Mouse (Mus musculus) CH12.LX (cell line): ENCODE measurements at regions not wholly inside any gene's neighbourhood (a gene's known extent, or its start where the extent isn't known, plus 50 kb on each side); places are given as distances from the start of the nearest gene placed in this dataset.

ENCODE experiments used
- DNase-seq: peaks from one replicate; pipeline ENCODE4 v3.0.0-alpha.2; 2013; ENCODE audit errors: extremely low read depth
- H3K27ac ChIP-seq: 2 replicates; pipeline ENCODE4 v1.5.1; 2012; ENCODE audit warnings: low read depth, mild to moderate bottlenecking, control low read depth, moderate library complexity; ENCODE audit not compliant: insufficient read depth
- H3K27me3 ChIP-seq: replicated peaks from 2 replicates; pipeline ENCODE3; 2012; ENCODE audit warnings: inconsistent platforms
- H3K36me3 ChIP-seq, 2 experiments: replicated peaks in 1 of 2; 2 replicates each; pipeline versions ENCODE3 to v1.6.1; 2012; ENCODE audit warnings: inconsistent platforms in 1 of 2, low read length in 1 of 2, mild to moderate bottlenecking in 1 of 2, mixed read lengths in 1 of 2, moderate library complexity in 1 of 2; ENCODE audit not compliant: control insufficient read depth in 1 of 2, insufficient read depth in 1 of 2
- H3K4me1 ChIP-seq, 2 experiments: 2 replicates each; pipeline ENCODE4 v1.6.1; 2012; ENCODE audit warnings: inconsistent platforms in 1 of 2, moderate library complexity in 1 of 2; ENCODE audit not compliant: insufficient read depth in 2 of 2, control insufficient read depth in 1 of 2
- H3K4me2 ChIP-seq: 2 replicates; pipeline ENCODE4 v1.6.1; 2012; ENCODE audit warnings: low read depth, mild to moderate bottlenecking, control low read depth; ENCODE audit not compliant: poor library complexity, insufficient read depth, severe bottlenecking
- H3K4me3 ChIP-seq, 3 experiments: fragments of 150-350 bp in 1 of 3; sonication (generic) in 1 of 3; replicated peaks in 1 of 3; 2 replicates each; pipeline versions ENCODE3 to v1.5.1; 2011 to 2012; ENCODE audit warnings: low read depth in 2 of 3, low read length in 2 of 3, mild to moderate bottlenecking in 2 of 3, moderate library complexity in 2 of 3, control low read depth in 1 of 3, improper control_type of control experiment in 1 of 3, inconsistent platforms in 1 of 3, mixed read lengths in 1 of 3; ENCODE audit not compliant: poor library complexity in 1 of 3
- H3K79me2 ChIP-seq: replicated peaks from 2 replicates; pipeline ENCODE4 v1.6.1; 2012; ENCODE audit warnings: mild to moderate bottlenecking, moderate library complexity; ENCODE audit not compliant: control insufficient read depth, poor library complexity, insufficient read depth, severe bottlenecking; ENCODE audit errors: extremely low read depth
- H3K9ac ChIP-seq: 2 replicates; pipeline ENCODE4 v1.6.1; 2012; ENCODE audit warnings: low read depth, mild to moderate bottlenecking, control low read depth, moderate library complexity; ENCODE audit not compliant: insufficient read depth
- H3K9me3 ChIP-seq: replicated peaks from 2 replicates; pipeline ENCODE3; 2012; ENCODE audit warnings: low read length, inconsistent platforms, mixed read lengths
- BHLHE40 ChIP-seq: IDR thresholded peaks from 2 replicates; pipeline ENCODE4 v1.6.1; 2011; ENCODE audit warnings: mild to moderate bottlenecking, low read depth, low read length, improper control_type of control experiment
- CHD1 ChIP-seq: IDR thresholded peaks from 2 replicates; pipeline ENCODE4 v1.6.1; 2012; ENCODE audit warnings: low read depth, low read length, improper control_type of control experiment, inconsistent platforms
- CTCF ChIP-seq, 2 experiments: IDR thresholded peaks in 1 of 2; conservative IDR thresholded peaks in 1 of 2; 2 replicates each; pipeline ENCODE4 v1.5.1; 2011 to 2012; ENCODE audit warnings: low read depth in 2 of 2, low read length in 2 of 2, improper control_type of control experiment in 1 of 2, inconsistent platforms in 1 of 2, mild to moderate bottlenecking in 1 of 2, moderate library complexity in 1 of 2
- ELF1 ChIP-seq: IDR thresholded peaks from 2 replicates; pipeline ENCODE4 v1.6.1; 2014; ENCODE audit warnings: low read depth, mild to moderate bottlenecking, inconsistent platforms, low read length, improper control_type of control experiment
- EP300 ChIP-seq: IDR thresholded peaks from 2 replicates; pipeline ENCODE4 v1.6.1; 2011; ENCODE audit warnings: low read length, improper control_type of control experiment
- ETS1 ChIP-seq: conservative IDR thresholded peaks from 2 replicates; pipeline ENCODE4 v1.6.1; 2012; ENCODE audit warnings: low read depth, mild to moderate bottlenecking, inconsistent platforms, low read length, improper control_type of control experiment, moderate library complexity
- GABPA ChIP-seq: IDR thresholded peaks from 2 replicates; pipeline ENCODE4 v1.6.1; 2012; ENCODE audit warnings: low read depth, low read length, improper control_type of control experiment, inconsistent platforms; ENCODE audit not compliant: insufficient replicate concordance
- HCFC1 ChIP-seq: IDR thresholded peaks from 2 replicates; pipeline ENCODE4 v1.6.1; 2012; ENCODE audit warnings: low read depth, mild to moderate bottlenecking, inconsistent platforms, low read length, improper control_type of control experiment
- IRF4 ChIP-seq: IDR thresholded peaks from 2 replicates; pipeline ENCODE4 v1.6.1; 2014; ENCODE audit warnings: low read depth, mild to moderate bottlenecking, inconsistent platforms, low read length, improper control_type of control experiment
- MAX ChIP-seq: IDR thresholded peaks from 2 replicates; pipeline ENCODE4 v1.6.1; 2011; ENCODE audit warnings: low read length, improper control_type of control experiment
- MAZ ChIP-seq: IDR thresholded peaks from 2 replicates; pipeline ENCODE4 v1.6.1; 2012; ENCODE audit warnings: low read depth, mild to moderate bottlenecking, inconsistent platforms, low read length, improper control_type of control experiment, moderate library complexity
- NELFE ChIP-seq: IDR thresholded peaks from 2 replicates; pipeline ENCODE4 v1.6.1; 2011; ENCODE audit warnings: low read depth, low read length, improper control_type of control experiment
- PAX5 ChIP-seq: IDR thresholded peaks from 2 replicates; pipeline ENCODE4 v1.6.1; 2012; ENCODE audit warnings: low read length, inconsistent platforms, mixed read lengths
- POLR2A ChIP-seq: IDR thresholded peaks from 2 replicates; pipeline ENCODE4 v1.6.1; 2011; ENCODE audit warnings: low read depth, mild to moderate bottlenecking, improper control_type of control experiment, low read length
- RAD21 ChIP-seq: IDR thresholded peaks from 2 replicates; pipeline ENCODE4 v1.6.1; 2011; ENCODE audit warnings: low read depth, mild to moderate bottlenecking, low read length, improper control_type of control experiment, moderate library complexity
- SIN3A ChIP-seq: IDR thresholded peaks from 2 replicates; pipeline ENCODE4 v1.6.1; 2012; ENCODE audit warnings: low read length, improper control_type of control experiment, inconsistent platforms
- SMC3 ChIP-seq: IDR thresholded peaks from 2 replicates; pipeline ENCODE4 v1.6.1; 2011; ENCODE audit warnings: low read depth, low read length, improper control_type of control experiment
- TCF12 ChIP-seq: IDR thresholded peaks from 2 replicates; pipeline ENCODE4 v1.6.1; 2014; ENCODE audit warnings: low read depth, mild to moderate bottlenecking, inconsistent platforms, low read length, improper control_type of control experiment
- ZKSCAN1 ChIP-seq: IDR thresholded peaks from 2 replicates; pipeline ENCODE4 v1.6.1; 2012; ENCODE audit warnings: low read depth, inconsistent platforms, low read length, improper control_type of control experiment, borderline replicate concordance
- ZMIZ1 ChIP-seq: IDR thresholded peaks from 2 replicates; pipeline ENCODE4 v1.6.1; 2012; ENCODE audit warnings: low read depth, mild to moderate bottlenecking, inconsistent platforms, low read length, improper control_type of control experiment
- dilution Hi-C: fragments of 300-500 bp; cut with MboI; formaldehyde crosslinking; loops from 2 replicates; pipeline ENCODE4 v1.14.3; 2020; ENCODE audit warnings: low sequenced_read_pairs; ENCODE audit not compliant: extremely low pct_unique_long_range_greater_than_20kb, extremely low pct_ligation_motif_present
- in situ Hi-C: fragments of 300-500 bp; cut with MboI; formaldehyde crosslinking; loops from 3 replicates; pipeline ENCODE4 v1.14.3; 2019; ENCODE audit warnings: low sequenced_read_pairs, low pct_ligation_motif_present, low pct_unique_long_range_greater_than_20kb, mixed read lengths

DNA sequence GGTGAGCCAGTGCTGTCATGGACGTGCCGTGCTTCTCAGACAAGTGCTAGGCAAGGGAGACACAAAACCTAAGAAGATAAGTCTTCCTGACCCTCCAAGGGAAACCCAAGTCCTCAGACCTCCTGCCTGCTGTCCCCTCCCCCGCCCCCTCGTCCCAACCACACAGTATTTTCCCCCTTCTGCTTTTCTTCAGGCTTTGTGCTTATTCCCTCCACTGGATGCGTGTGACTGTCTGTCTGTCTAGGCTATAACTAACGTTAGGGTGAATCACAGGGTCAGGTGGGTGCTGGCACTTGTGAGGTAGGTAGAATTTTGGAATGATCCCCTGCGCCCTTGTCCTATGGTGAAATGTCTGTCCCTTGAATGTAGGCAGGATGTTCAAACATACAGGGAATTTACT, 322.9 kb downstream of the Zfp706 start:
- DNase-seq, result no peak
- H3K9ac ChIP-seq, result no peak overlapping the region

GRCm38 (mm10) chr15:36682832-36683231, 324.7 kb downstream of the Zfp706 start:
- Histone ChIP-seq H3K4me1 (peaks cover 5 to 28% of the 10 kb centered on the region in 2 experiments), H3K27ac (no peak overlapping the region), H3K27me3 (no peaks in the 10 kb centered on the region), H3K9me3 (no peaks in the 10 kb centered on the region), H3K36me3 (no peaks in the 10 kb centered on the region), H3K79me2 (no peaks in the 10 kb centered on the region), H3K9ac (no peak overlapping the region), H3K4me2 (no peak overlapping the region), H3K4me3 (no peak overlapping the region)
- dilution Hi-C loops (no loop called here), in situ Hi-C loops (no loop called here)
- no peak for DNase-seq
- TF ChIP-seq ELF1, result no peak
- no peak for TF ChIP-seq PAX5
- TF ChIP-seq IRF4, result peak; percentile 30; the same call in 1 of the 2 replicates

More for the DNA sequence above, 322.9 kb downstream of the Zfp706 start:
- no peak for TF ChIP-seq SMC3
- no peak for TF ChIP-seq CHD1
- no peak for TF ChIP-seq NELFE
- no peak for TF ChIP-seq MAZ
- no peak for TF ChIP-seq TCF12
- TF ChIP-seq GABPA, result no peak
- no peak for TF ChIP-seq BHLHE40
- no peak for TF ChIP-seq RAD21
- TF ChIP-seq ETS1, result no peak
- TF ChIP-seq ZMIZ1, result no peak
- TF ChIP-seq ELF1, result no peak
- TF ChIP-seq MAX, result no peak
- TF ChIP-seq POLR2A, result no peak
- TF ChIP-seq HCFC1, result no peak
- TF ChIP-seq PAX5, result no peak
- no peak for TF ChIP-seq ZKSCAN1
- TF ChIP-seq EP300, result no peak
- no peak for TF ChIP-seq SIN3A
- no peak for TF ChIP-seq CTCF (conservative IDR thresholded peaks at IDR 0.05 in 1 of 2, IDR thresholded peaks at IDR 0.05 in 1 of 2; ENCODE audit: low read depth in 2 of 2, low read length in 2 of 2)
- H3K4me3 ChIP-seq, result no peak overlapping the region
- H3K27ac ChIP-seq, result no peak overlapping the region
- no peaks in the 10 kb centered on the region for H3K9me3 ChIP-seq
- H3K27me3 ChIP-seq, result no peaks in the 10 kb centered on the region
- no peaks in the 10 kb centered on the region for H3K36me3 ChIP-seq
- no peak overlapping the region for H3K4me2 ChIP-seq
- in situ Hi-C loops, result no loop called here
- dilution Hi-C loops, result no loop called here
- peaks cover 10 to 45% of the 10 kb centered on the region in 2 experiments for H3K4me1 ChIP-seq
- no peaks in the 10 kb centered on the region for H3K79me2 ChIP-seq
